Mouse (Mus musculus) left cerebral cortex, postnatal 4 days (tissue): ENCODE results near the gene B4galnt2. TPM values are rescaled to one million over a fixed set of nuclear protein-coding genes. Genes with fewer than 3 reads are reported as not detected.
"Not testable (repeated sequence)": the region's sequence is repeated elsewhere in the genome, so short reads cannot be mapped to it uniquely, and the experiment has no call there.

Source experiments
- DNase-seq: peaks from one replicate; pipeline ENCODE4 v3.0.0-alpha.2; 2022
- intact Hi-C: fragments of 180-260 bp; cut with DNase I; formaldehyde crosslinking; loops from one replicate; pipeline ENCODE4 v1.15.1; 2025
- total RNA-seq, 2 experiments: library from RNA; stranded (reverse); gene quantifications; 2 replicates each; pipeline ENCODE4 v1.2.3; 2021

B4galnt2 gene
- not detected for total RNA-seq

DNA sequence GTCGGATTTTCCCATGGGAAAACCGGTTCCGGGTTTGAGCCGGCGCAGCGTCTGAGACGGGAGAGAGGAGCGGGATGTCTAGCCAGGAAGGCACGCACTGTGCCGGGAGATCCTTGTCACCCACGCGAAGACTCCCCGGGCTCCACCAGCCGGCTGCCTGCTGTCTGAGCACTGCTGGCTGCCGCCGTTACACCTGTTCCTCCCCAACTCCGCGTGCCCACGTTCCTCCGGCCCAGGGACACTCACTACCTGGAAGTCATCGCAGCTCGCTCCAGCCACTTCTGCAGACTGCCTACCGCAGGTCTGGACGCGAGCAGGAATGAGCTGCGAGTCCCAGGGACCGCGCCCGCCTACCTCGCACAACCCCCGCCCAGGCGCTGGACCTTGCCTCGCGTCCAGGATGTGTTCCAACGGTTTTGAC lies at the start of gene B4galnt2:
TSS of gene B4galnt2 (minus strand) at position 321 of the 421 bp plus-strand sequence.
- intact Hi-C loops = no loop called here
- DNase-seq = no peak

DNA sequence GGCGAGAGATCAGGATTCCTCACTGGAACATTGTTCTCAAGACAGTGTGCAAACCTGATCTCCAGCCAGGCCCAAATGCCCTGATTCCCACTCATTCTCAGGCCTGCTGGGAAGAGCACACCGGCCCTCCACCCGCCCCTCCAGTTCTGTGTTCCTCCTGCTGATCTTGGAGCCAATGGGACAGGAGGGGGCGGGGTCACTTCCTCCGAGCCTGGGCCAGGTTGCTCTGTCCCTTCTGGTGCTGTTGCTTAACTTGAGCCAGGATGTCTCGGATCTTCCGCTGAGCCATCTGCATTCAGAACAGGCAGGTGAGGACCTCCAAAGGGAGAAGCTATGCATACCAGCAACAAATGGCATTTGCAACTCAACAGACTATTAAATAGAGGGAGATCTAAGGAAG lies 48.6 kb upstream of the B4galnt2 start:
- DNase-seq = no peak
- intact Hi-C loops = no loop called here

DNA sequence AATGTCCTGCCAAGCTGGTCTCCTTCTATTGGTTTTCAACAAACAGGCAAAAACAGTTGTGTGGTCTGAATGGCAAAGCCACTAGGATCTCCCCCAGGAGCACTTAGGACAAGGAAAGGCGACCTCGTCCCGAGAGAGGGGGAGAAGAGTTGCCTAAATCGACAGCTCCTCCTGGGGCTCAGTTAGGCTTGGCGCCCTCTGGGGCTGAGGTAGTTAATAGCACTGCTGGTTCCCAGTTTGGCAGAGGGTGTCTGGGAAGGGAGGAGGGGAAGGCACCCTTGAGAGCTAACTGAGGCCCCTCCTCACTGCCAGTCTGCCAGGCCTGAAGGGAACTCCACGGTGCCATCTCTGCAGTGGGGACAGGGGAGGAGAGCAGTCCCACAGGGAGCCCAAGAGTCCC lies 44.5 kb upstream of the B4galnt2 start:
- intact Hi-C loops = loop anchor here (10.0 kb wide), 1 partner anchor 74 kb away; no protein-coding TSS in a partner anchor
- DNase-seq = no peak

DNA sequence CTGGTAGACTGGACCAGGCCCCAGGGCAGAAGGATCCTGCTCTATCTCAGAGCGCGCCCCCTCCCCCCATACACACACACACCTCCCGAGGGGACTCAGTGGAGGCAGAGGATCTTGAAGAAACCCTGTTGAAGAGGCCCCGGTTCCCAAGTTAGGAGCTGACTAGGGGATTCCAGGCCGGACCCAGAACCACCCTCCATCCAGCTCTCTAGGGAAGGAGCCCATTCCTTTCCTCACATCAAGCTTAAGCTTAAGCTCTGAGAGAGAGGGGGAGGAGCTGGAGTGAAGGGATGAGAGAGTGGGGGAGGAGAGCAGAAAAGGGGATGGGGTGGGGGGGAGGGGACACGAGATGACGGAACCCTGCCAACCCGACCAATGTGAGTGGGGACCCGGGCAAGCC lies 43.6 kb upstream of the B4galnt2 start:
- intact Hi-C loops = loop anchor here (10.0 kb wide), 1 partner anchor 73 kb away; no protein-coding TSS in a partner anchor
- DNase-seq = no peak

DNA sequence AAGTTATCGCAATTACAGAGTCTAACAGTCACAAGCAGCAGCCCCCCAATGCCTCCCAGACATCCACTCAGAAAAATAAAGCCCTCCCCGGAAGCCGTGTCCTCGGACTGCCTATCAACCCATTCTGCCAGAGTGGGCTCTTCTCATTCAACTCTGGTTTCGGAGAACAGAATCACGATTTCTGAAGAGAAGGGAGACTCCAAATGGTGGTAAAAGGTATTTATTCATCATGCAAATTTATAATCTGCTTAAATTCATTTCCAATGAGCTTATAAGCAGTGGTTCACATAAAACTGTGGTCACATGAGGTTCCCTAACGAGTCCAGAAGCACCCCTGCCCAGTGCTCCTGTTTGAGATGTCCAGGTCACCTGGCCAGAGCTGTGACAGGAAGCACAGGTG lies 42.7 kb upstream of the B4galnt2 start:
- no peak for DNase-seq
- intact Hi-C loops = loop anchor here (10.0 kb wide), 1 partner anchor 73 kb away; no protein-coding TSS in a partner anchor

DNA sequence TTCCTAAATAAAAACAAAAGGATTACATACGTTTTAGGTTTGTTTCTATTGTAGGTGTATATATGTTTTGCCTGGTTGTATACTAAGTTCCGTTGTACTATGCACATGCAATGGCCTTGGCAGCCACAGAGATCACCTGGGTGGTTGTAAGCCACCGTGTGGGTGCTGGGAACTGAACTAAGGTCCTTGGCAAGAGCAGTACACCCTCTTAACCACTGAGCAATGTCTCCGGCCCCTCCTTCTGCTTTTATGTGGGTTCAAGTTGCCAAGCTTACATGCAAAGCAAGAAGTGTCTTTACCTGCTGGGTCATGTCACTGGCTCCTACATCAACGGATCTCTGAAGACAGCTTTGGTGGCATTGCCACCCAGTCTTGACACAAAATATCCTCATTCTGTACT lies 38.6 kb upstream of the B4galnt2 start:
- intact Hi-C loops = loop anchor here (10.0 kb wide), 1 partner anchor 69 kb away; no protein-coding TSS in a partner anchor
- DNase-seq = no peak

DNA sequence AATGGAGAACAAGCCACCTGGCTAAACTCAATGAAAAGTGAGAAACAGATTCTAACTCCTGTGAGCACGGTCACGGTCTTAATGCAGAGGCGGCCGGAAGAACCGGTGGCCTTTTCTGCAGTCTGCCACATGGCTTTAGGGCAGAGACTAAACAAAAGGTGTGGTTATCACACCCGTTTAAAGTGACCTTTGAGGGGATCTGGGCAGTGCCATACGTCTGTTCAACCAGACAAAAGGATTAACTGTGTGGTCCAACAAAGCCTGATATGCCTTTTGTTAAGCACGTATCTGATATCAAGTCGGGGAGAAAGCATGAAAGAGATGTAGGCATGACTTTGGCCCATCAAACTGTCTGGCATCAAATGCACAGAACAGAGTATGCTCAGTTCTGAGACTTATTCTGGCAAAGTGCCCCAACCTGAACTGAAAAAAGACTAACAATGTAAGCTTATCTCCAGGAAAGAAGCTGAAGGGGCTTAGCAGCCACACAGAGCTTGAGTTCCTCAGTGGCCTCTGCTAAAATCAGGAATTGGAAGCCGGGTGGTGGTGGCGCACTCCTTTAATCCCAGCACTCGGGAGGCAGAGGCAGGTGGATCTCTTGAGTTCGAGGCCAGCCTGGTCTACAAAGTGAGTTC lies 31.3 kb upstream of the B4galnt2 start:
- intact Hi-C loops = no loop called here
- DNase-seq = no peak

DNA sequence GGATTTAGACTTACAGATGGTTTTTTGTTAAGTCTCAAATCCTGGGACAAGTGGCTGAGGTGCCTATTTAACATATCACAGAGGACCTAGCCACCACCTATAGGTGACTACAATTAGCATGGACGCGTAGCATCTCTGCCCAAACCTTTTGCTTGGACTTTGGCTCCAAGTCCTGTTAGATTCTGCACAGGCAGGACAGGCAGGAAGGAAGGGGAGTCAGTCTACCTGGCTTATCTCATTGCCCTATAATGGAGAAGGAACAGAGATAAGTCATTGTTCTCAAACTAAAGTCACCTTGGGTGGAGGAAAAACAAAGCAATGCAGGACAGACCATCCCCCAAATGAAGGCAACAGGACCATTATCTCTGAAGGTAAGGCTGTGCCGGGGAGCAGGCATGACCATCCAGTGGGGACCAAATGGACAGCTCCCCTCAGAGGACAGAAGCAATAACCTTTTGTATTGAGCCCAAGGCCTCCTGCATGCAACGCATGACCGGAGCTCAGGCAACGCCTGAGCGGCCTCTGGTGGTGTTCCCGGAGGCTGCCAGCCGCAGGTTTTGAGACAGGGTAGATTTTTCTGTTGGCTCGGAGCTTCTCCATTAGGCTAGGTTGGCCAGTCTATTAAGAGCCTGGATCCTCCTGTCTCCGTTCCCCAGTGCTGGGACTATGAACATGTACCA lies 25.3 kb upstream of the B4galnt2 start:
- intact Hi-C loops = no loop called here

DNA sequence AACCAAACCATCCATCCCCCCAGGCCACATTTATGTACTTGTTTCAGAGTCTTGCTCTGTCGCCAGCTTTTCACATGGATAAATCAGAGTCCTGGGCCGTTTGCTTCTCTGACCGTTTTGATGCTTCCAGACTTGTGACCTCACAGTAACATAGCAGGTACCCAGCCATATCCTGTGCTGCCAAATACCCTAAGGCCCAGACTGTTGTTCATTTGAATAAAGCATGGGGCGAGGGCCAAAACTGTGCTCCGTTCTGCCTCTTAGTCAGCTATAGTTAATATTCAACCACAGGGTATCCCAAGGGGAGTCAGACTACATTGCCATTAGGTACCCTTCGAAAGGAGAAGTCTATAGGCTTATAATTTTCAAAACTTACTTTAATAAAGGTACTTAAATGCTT lies 21.7 kb upstream of the B4galnt2 start:
- DNase-seq = no peak
- intact Hi-C loops = no loop called here

More for the DNA sequence above, 25.3 kb upstream of the B4galnt2 start:
- no peak for DNase-seq

DNA sequence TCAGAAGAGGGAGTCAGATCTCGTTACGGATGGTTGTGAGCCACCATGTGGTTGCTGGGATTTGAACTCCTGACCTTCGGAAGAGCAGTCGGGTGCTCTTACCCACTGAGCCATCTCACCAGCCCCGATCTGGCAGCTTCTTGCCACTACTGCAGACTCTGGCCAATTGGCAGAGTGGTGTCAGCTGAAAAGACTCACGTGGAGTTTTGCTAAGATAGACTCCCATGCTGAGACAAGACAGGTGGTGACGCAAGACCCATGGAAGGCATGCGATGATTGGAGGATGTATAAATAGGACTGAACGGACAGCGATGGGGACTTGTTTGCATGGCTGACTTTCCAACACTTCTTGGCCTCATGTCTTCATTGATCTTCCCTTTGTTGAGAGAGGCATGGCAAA lies 17.5 kb upstream of the B4galnt2 start:
- DNase-seq, intact Hi-C loops: not testable (repeated sequence)

DNA sequence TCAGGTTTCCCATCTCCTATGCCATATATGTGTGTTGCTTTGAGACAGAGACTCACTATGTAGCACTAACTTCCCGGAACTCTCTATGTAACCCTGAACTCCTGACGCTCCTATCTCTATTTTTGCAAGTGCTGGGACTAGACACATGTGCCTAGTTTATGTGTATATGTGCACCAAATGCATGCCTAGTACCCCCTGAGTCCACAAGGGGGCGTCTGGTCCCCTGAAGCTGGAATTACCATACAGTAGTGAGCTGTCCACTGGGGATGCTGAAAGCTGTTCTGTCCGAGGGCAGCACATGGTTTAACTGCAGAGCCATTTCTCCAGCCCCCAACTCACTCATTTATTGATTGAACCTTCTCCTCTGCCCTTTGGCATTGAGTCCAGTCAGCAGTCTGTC lies 11.7 kb upstream of the B4galnt2 start:
- no peak for DNase-seq
- intact Hi-C loops = no loop called here

DNA sequence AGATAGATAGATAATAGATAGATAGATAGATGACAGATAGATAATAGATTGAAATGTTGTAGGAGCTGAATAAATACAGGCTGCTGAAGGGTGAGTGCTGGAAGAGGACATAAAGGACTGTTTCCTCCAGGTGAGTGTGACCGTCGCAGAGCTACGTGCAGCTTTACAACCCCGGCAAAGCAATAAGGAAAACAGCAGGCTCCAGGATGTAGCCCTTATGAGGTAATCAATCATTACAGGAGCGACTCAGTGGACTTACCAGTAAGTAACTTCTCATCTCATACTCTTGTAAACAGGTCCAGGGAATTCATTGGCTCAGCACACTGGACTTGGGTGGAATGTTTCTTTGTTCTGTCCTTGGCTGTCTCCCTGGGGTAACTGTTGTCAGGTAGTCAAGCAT lies 11.3 kb upstream of the B4galnt2 start:
- intact Hi-C loops = no loop called here
- DNase-seq = no peak

DNA sequence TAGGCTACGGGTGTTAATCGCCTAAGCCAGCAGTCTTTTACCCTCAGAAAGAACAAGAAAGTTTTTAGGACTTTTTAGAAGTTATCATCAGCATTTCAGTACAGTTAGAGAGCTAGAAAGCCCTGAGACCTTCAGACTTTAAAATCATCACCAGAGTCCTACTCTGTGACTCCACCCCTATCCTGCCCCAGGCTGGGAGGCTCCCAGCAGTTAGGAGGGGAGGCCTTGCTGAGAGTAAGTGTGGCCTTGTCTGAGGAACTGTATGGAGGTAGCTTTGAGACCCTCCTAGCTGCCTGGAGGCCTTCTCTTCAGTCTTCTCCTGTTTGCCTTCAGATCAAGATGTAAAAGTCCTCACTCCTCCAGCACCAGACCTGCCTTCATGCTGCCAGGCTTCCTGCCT lies 9.5 kb upstream of the B4galnt2 start:
- DNase-seq = no peak
- intact Hi-C loops = no loop called here

DNA sequence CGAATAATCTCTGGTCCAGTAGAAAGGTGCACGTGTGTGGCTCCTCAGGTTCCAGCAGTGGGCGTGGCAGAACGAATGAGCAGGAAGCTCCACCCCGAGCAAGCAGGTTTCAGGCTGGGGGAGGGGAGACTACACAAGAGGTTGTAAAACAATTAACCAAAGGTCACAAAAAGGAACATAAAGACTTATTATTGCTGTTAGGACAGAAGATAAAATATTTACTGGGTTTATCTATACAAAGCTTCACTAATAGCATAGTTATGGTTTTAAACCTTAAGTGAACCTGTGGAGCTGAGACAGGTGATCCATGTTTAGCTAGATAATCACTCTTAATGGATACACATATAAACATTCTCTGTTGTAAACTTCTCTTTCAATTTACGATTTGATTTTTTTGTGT lies 8.8 kb upstream of the B4galnt2 start:
- DNase-seq, intact Hi-C loops: not testable (repeated sequence)

DNA sequence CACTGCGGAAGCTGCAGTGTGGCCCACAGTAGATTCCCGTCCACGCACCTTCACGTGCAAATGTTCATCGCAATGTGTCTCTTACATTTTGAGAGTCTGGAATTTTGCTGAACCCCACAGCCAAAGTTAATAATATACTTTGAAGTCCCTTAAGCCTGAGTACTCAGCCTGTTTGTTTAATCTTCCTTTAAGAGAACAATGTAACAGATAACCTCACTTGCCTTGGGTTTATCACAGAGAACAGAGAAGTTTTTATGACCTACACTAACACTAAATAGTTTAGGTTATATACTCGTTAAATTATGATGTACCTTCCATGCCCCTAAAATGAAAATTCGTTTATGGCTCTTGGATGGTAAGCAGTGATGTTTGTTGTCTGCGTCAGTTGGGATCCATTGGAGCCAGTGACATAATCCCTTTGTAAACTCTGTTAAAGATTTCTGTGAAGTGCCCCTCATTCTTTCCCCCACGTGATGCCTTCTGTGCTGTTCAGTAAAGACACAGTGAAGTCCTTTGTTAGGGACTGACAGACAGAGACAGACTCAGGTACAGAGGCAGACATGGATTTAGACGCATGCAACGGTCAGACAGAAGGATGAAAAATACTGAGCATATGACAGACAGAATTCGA lies 7.4 kb upstream of the B4galnt2 start:
- no peak for DNase-seq
- intact Hi-C loops = no loop called here

DNA sequence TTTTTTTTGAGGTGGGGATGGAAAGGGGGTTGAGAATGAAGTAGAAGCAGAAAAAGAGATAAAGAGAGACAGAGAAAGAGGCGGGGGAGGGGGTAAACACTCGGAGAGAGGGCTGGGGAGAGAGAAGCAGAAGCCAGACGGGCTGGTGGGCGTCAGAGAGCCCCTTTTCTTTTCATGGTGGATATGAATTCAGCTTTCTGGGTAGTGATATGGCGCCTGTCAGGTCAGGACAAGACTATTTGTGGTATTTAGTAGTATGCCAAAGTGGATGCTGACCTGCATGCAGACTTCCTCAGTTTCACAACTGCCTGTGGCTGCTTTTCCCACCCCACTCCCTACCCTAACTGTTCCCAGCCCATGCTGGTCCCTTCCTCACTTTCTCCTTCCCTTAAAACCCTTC lies 1.7 kb upstream of the B4galnt2 start:
- intact Hi-C loops = no loop called here
- DNase-seq = no peak

DNA sequence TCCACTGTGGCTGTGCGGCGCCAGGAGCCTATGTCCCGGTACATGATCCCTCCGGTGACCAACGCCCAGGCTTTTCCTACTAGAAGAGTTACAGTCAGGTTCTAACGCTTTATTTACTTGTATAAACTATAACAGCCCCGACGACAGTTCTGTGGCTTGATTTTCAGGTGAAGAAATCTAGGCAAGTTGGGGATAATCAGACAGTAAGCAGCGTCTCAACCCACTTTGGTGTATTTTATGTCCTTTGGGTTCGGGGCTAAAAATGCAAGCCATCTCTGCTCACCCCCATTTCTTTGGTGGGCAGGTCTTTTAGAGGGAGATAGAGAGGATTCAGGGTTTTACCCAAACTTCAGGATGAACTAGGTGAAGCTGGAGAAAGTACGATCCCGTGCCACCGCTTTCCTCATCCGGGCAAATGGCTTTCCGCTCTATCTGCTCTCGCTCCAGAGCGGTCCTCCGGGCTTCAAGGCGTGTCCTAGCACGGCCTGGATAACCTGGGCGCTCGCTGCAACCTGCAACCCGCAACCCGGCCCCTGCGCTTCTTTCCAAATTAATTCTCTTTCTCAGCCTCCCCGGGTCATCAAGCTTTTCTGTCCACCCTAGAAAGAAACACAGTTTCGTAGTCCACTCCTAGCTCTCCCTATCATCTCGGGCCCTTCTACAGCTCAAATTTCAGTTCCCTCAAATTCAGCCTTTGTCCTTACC lies 467 bp upstream of the B4galnt2 start:
- no peak for DNase-seq
- intact Hi-C loops = no loop called here

DNA sequence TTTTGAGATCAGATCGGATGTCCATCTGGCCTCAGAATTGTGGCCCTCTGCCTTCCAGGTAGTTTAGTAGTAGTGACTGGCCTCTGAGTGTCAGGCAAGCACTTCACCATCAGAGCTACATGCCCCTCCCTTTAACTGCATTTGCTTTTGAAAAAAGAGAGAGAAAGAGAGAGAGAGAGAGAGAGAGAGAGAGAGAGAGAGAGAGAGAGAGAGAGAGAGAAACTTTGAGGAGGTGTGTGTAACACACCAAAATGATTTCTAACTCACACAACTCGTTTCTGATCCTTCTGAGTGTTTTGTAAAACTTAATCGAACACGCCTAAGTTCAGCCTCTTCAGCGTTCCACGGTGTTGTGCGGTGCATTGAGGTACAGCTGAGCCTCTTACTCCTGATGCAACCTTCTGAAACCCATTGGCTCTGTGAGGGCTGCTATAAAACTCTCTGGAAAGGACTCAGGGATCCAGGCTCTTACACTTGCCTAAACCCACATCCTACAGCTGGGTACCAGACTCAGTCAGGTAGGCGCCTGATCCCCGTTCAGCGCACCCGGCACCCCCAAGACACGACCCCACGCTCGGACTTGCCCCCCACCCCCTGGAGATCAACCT lies 628 bp downstream of the B4galnt2 start:
- DNase-seq = no peak
- intact Hi-C loops = no loop called here

DNA sequence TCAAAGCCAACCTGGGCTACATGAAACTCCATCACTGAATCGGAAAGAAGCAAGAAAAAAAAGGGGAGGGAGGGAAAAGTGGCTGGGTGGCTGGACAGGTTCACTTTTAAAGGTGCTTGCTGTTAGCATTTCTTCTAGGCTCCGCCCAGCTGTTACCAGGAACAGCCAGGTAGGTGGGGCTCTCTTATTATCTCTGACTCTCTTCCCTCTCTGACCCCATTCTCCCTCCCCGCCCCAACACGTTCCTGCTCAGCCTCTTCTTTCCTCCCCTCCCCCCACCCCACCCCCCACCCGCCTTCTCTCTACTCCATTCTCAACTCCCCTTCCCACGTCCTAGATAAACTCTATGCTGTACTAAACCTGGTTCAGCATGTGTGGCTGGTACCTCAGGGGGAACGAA lies 3.1 kb downstream of the B4galnt2 start:
- no peak for DNase-seq
- intact Hi-C loops = no loop called here

DNA sequence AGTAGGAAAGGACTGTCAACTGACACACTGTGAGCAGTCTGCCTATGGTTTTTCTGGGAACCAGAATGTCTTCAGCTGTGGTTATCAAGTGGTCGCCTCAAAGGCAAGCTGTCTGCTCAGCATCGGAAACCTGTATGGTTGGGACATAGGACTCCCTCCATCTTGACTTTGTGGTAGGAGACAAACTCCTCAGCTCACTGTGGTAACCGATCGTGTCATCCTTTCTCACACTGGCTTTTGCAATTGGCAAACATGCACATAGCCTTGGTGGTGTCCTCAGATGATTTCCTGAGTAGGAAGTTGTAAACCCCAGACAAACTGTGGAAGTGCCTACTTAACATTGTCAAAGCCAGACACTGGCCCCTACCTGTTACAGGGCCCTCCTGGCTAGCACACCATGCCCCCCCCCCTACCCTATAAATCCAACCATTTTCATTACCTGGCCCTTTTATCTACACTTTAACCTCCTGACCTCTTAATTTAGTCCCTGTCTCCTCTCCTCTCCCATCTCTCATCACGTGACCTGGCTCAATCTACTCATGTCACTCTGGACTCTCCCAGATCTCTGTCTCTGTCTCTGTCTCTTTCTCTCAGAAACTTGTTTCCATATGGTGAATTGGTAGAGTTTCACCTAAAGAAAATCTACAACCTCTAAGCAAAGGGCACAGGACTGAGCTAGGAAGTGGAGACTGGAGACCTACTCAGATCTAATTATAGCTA lies 6.7 kb downstream of the B4galnt2 start:
- intact Hi-C loops = no loop called here
- no peak for DNase-seq
